Mouse (Mus musculus) limb, embryonic 13.5 days (tissue): Measurements from ENCODE around the gene AY358078. TPM values are rescaled to one million over a fixed set of nuclear protein-coding genes. Genes with fewer than 3 reads are reported as not detected.
"Not testable (repeated sequence)": the region's sequence is repeated elsewhere in the genome, so short reads cannot be mapped to it uniquely, and the experiment has no call there.

Experiments used
- ATAC-seq: fragments of 200-750 bp; cut with Nextera tagmentation; 2 replicates; pipeline ENCODE4 v1.8.0; 2017; ENCODE audit warnings: low read depth, moderate number of reproducible peaks, moderate TSS enrichment; ENCODE audit not compliant: low FRiP score
- H3K27ac ChIP-seq: fragments of 300-500 bp; sonication (generic); 2 replicates; pipeline ENCODE4 v1.5.1; 2015; ENCODE audit warnings: inconsistent platforms, mild to moderate bottlenecking, moderate library complexity
- H3K27me3 ChIP-seq: fragments of 300-500 bp; sonication (generic); 2 replicates; pipeline ENCODE4 v1.6.1; 2015; ENCODE audit warnings: mild to moderate bottlenecking, inconsistent platforms
- H3K36me3 ChIP-seq: fragments of 300-500 bp; sonication (generic); 2 replicates; pipeline ENCODE4 v1.6.1; 2015; ENCODE audit warnings: inconsistent platforms, mild to moderate bottlenecking, moderate library complexity
- H3K4me1 ChIP-seq: fragments of 300-500 bp; sonication (generic); 2 replicates; pipeline ENCODE4 v1.6.1; 2015; ENCODE audit warnings: inconsistent platforms
- H3K4me2 ChIP-seq: fragments of 300-500 bp; sonication (generic); replicated peaks from 2 replicates; pipeline ENCODE4 v1.6.1; 2015; ENCODE audit warnings: inconsistent platforms, mild to moderate bottlenecking, moderate library complexity
- H3K4me3 ChIP-seq: fragments of 300-500 bp; sonication (generic); 2 replicates; pipeline ENCODE4 v1.5.1; 2015; ENCODE audit warnings: moderate library complexity, mild to moderate bottlenecking, inconsistent platforms
- H3K9ac ChIP-seq: fragments of 300-500 bp; sonication (generic); 2 replicates; pipeline ENCODE4 v1.6.1; 2015; ENCODE audit warnings: mild to moderate bottlenecking, inconsistent platforms
- H3K9me3 ChIP-seq: fragments of 300-500 bp; sonication (generic); 2 replicates; pipeline ENCODE4 v1.6.1; 2016; ENCODE audit warnings: inconsistent platforms
- WGBS: fragments of 180-500 bp; shearing (Covaris S2); methylation state at CpG from one replicate; pipeline ENCODE4 v1.1.7; 2015; 5-methylcytosine and 5-hydroxymethylcytosine counted together
- polyA plus RNA-seq: library from polyadenylated mRNA; unstranded; fragments of >200 nt; fragmentation: Nextera tagmentation; extraction: Ambion mirVana; gene quantifications from 2 replicates; pipeline ENCODE4 v1.2.1, GENCODE M21; 2015

Gene AY358078
- not detected in 2 replicates for polyA plus RNA-seq

DNA sequence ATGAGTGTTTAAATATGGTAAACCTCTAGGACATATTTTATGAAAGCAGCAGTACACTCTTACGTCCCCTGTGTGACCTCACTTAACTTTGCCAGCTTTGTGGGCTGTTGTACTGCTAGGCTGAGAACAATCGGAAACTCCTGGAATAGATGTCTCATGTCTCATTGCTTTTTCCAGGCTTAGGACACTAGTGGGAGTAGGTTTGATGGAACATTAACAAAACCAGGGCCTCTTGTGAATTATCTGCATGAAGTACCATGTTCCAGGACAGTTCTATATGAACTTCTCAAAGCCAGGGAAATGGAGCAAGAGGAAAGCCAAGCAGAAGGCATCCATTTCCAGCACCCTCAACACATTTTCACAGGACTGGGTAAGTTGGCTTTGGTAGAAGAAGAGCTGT, at the start of gene AY358078:
Gene AY358078, plus strand, starts transcription at position 301 of the 400 bp plus-strand sequence.
- no peak within 1 kb of the TSS for H3K9ac ChIP-seq
- no peaks in the 10 kb centered on the region for H3K9me3 ChIP-seq
- no peaks in the 10 kb centered on the region for H3K4me1 ChIP-seq
- ATAC-seq, result no peak
- no peaks in the 10 kb centered on the region for H3K36me3 ChIP-seq
- no peak within 1 kb of the TSS for H3K4me2 ChIP-seq
- no peak within 1 kb of the TSS for H3K27ac ChIP-seq
- H3K4me3 ChIP-seq, result no peak within 1 kb of the TSS
- no peaks in the 10 kb centered on the region for H3K27me3 ChIP-seq
- 91% methylated on average over 2 of the region's 2 CpGs for WGBS

DNA sequence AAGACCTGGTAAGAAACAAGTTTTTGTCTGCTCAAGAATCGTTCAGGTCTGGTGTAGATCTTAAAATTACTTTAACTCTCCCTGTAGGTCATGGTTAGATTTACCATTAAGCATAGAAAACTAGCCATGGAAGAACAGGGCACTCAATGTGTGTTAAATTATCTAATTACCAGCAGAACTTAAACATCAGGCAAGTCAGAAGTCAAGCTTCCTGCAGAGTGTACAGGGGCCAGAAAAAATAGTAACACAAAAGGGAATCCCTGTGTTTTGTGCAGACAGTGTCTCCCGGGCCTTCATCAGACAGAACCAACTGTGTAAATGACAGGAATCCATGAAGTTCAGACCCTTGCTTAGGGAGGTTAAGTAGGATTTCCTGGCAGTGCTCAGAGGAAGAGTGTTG, 43.9 kb upstream of the AY358078 start:
- Histone ChIP-seq H3K9ac (no peak overlapping the region), H3K4me3 (no peak overlapping the region), H3K36me3 (no peaks in the 10 kb centered on the region), H3K27ac (no peak overlapping the region), H3K4me1 (no peaks in the 10 kb centered on the region), H3K27me3 (no peaks in the 10 kb centered on the region), H3K4me2 (no peak overlapping the region), H3K9me3 (no peaks in the 10 kb centered on the region)
- 31% methylated on average over 2 of the region's 2 CpGs for WGBS
- no peak for ATAC-seq

DNA sequence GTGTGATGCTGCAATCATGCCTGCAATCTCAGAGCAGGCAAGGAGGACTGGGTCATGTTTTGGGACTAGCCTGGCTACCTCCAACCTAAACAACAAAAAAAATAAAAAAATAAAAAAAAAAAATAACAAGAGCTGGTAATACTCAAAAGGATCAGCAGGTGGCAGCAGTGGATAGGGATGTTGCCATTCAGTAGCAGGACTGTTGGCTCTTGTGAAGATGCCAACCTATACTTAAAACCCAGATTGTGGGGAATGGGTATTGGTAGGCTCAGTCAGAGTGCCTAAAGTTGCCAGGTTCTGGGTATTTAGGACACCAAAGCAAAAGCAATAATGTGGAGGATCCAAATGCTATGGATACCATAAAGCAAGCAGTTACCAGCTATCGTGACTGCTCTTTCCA, 28.5 kb upstream of the AY358078 start:
- not testable (repeated sequence) for H3K9ac ChIP-seq, ATAC-seq, H3K27me3 ChIP-seq, H3K4me3 ChIP-seq, H3K36me3 ChIP-seq, H3K9me3 ChIP-seq, H3K27ac ChIP-seq, H3K4me2 ChIP-seq, H3K4me1 ChIP-seq
- WGBS, result 93% methylated on average over 1 of the region's 1 CpGs

DNA sequence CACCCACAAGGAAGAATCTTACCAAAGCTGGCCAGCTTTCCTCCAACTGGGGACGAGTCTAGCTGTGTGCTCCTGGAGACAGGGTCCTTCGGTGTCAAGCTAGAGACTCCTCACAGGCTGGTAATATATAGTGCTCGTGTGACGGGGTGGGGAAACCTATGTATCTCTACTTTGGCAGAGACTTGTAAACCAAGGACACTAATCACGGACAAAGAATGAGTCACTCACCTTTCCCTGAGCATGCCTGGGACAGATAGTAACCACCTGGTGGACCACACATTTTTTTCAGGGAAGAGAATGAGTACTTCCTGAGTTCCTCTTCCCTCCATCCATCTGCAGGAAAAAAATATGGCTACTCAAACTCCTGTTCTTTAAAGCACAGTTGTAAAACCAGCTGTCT, 26.4 kb upstream of the AY358078 start, which contains the start of gene Ang4:
Gene Ang4, minus strand, starts transcription at position 101 of the 400 bp plus-strand sequence.
- Histone ChIP-seq H3K4me3 (no peak within 1 kb of the TSS), H3K27me3 (no peaks in the 10 kb centered on the region), H3K36me3 (no peaks in the 10 kb centered on the region), H3K4me2 (no peak within 1 kb of the TSS), H3K27ac (no peak within 1 kb of the TSS), H3K9ac (no peak within 1 kb of the TSS), H3K9me3 (no peaks in the 10 kb centered on the region), H3K4me1 (no peaks in the 10 kb centered on the region)
- no peak for ATAC-seq
- 77% methylated on average over 5 of the region's 5 CpGs for WGBS

DNA sequence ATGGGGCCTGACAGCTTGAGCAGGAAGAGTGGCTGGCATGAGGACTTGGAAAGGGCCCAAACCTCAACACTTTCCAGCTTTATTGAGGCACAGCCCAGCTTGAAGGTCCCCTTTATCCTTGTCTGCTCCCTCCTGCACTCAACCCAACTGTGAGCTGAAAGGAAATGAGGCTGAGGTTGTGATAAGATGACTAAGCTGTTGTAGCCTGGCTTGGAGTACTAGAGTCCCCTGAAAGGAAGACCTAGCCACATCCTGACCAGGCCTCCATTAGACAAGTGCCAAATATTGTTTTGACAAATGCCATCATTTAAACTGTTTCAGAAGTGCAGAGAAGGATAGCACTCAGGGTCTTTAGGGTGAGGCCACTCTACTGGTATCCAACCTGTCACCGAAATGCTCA, 22.1 kb upstream of the AY358078 start:
- Histone ChIP-seq H3K9ac (no peak overlapping the region), H3K27me3 (no peaks in the 10 kb centered on the region)
- 98% methylated on average over 1 of the region's 1 CpGs for WGBS

DNA sequence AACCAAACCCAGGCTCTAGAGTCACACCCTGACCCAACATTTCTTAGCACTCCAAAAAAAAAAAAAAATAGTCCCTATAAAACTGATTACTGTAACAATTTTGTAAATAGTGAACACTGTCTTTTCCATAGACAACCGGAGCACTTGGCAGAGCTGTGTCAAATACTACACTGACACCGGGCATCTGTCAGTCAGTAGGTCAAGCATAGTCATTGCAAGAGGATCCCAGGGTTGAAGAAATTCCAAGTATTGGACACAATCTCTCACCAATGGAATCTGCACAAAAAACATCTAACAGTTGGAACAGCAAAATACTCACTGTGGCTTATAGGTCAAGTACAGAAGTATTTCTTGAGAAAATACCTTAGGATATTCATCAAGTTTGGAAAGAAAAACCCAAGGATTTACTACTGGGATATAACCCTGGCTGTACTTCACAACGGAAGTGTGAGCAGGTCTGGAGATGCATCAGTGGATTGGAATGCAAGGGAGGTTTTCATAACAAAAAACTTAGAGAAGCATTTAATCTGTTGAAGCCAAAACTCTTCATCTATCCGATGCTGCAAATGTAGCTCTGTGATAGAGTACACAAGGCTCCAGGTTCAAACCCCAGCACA, 20.9 kb upstream of the AY358078 start:
- no peaks in the 10 kb centered on the region for H3K36me3 ChIP-seq
- H3K4me3 ChIP-seq, result no peak overlapping the region
- ATAC-seq, result no peak
- H3K4me1 ChIP-seq, result no peaks in the 10 kb centered on the region
- no peaks in the 10 kb centered on the region for H3K27me3 ChIP-seq
- WGBS, result 79% methylated on average over 4 of the region's 4 CpGs
- no peak overlapping the region for H3K9ac ChIP-seq
- H3K9me3 ChIP-seq, result no peaks in the 10 kb centered on the region
- no peak overlapping the region for H3K4me2 ChIP-seq
- no peak overlapping the region for H3K27ac ChIP-seq

More for the DNA sequence above, 22.1 kb upstream of the AY358078 start:
- Histone ChIP-seq H3K27ac (no peak overlapping the region), H3K4me1 (no peaks in the 10 kb centered on the region), H3K4me3 (no peak overlapping the region), H3K4me2 (no peak overlapping the region), H3K36me3 (no peaks in the 10 kb centered on the region), H3K9me3 (no peaks in the 10 kb centered on the region)
- no peak for ATAC-seq

DNA sequence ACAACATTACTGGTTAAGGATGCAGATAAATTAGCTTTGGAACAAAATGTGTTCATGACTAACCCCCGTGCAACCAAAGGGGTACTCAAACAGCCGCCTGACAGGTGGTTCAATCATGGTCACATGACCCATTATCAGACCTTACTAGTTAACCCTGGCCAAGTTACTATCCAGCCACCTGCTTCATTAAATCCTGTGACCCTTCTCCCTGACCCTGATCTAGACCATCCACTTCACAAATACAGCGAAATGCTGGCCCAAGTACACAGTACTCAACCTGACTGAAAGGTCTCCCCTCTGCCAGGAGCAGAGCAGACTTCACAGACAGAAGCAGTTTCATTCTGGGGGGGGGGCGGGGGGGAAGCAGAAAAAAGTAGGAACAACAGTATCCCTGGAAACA, 13.5 kb upstream of the AY358078 start:
- 80% methylated on average over 4 of the region's 4 CpGs for WGBS

DNA sequence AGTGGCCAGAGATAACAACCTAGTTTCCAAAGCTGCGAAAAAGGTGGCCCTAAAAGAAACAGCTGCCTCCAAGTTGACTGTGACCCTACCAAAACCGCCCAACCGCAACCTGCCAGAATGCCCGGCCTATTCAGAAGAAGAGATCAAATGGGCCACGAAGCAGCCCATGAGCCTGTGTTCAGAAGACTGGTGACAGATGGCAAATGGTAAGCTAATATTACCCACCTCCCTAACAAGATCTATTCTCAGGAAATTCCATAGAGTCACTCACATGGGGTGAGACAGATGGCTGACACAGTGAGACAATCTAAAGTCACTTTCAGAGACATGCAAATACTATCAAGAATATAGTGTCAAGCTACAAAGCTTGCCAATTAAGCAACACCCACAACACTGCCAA, 12.8 kb upstream of the AY358078 start:
- Histone ChIP-seq H3K4me1 (no peaks in the 10 kb centered on the region), H3K4me3 (no peak overlapping the region), H3K27me3 (no peaks in the 10 kb centered on the region), H3K9ac (no peak overlapping the region), H3K4me2 (no peak overlapping the region), H3K36me3 (no peaks in the 10 kb centered on the region), H3K27ac (no peak overlapping the region), H3K9me3 (no peaks in the 10 kb centered on the region)
- no peak for ATAC-seq
- WGBS, result 82% methylated on average over 5 of the region's 5 CpGs

More for the DNA sequence above, 13.5 kb upstream of the AY358078 start:
- Histone ChIP-seq H3K27me3 (no peaks in the 10 kb centered on the region), H3K9me3 (no peaks in the 10 kb centered on the region), H3K27ac (no peak overlapping the region), H3K4me3 (no peak overlapping the region), H3K9ac (no peak overlapping the region), H3K36me3 (no peaks in the 10 kb centered on the region), H3K4me2 (no peak overlapping the region), H3K4me1 (no peaks in the 10 kb centered on the region)
- ATAC-seq, result no peak

DNA sequence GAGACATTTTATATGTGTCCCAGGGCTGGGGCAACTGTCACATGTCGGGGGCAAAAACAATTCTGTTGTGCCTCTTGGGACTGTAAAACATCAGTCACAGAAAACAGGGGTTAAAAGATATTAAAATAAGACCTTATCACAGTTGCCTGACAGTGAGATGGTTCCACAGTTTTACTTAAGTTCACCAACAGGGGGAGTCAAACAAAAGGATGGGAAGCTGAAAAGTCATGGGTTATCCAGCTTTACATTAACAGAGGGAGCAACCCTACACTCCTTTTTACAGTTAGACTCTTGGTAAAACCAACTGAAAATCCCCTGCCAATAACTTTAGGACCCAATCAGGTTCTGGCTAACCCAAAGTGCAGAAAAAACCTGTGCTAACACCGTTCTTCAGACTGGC, 10.7 kb upstream of the AY358078 start:
- Histone ChIP-seq H3K36me3 (no peaks in the 10 kb centered on the region), H3K4me2 (no peak overlapping the region), H3K27ac (no peak overlapping the region), H3K4me3 (no peak overlapping the region), H3K27me3 (no peaks in the 10 kb centered on the region), H3K9me3 (no peaks in the 10 kb centered on the region), H3K4me1 (no peaks in the 10 kb centered on the region), H3K9ac (no peak overlapping the region)
- no peak for ATAC-seq
- 76% methylated on average over 2 of the region's 2 CpGs for WGBS

DNA sequence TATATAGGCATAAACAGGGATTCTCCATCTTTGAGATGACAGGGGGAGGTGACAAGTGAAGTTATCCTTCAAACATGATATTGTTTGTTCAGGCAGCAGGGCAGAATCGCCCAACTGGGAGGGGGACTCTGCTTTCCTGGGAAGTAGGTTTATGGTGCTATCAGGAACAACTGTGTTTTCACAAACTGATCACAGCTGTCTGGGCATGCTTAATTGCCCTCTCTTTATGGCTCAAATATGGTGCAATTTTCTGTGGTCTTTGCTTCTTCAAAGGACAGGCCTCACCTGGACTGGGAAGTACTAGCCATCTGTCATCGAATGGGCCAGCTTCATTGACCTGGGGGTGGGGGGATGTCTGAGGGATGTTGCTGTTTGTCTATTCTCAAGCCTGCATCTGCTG, 5.7 kb upstream of the AY358078 start:
- no peak overlapping the region for H3K4me2 ChIP-seq
- no peak overlapping the region for H3K27ac ChIP-seq
- no peaks in the 10 kb centered on the region for H3K27me3 ChIP-seq
- 29% methylated on average over 2 of the region's 2 CpGs for WGBS
- no peaks in the 10 kb centered on the region for H3K4me1 ChIP-seq
- no peaks in the 10 kb centered on the region for H3K9me3 ChIP-seq
- no peak overlapping the region for H3K9ac ChIP-seq
- no peaks in the 10 kb centered on the region for H3K36me3 ChIP-seq
- ATAC-seq, result no peak
- H3K4me3 ChIP-seq, result no peak overlapping the region

DNA sequence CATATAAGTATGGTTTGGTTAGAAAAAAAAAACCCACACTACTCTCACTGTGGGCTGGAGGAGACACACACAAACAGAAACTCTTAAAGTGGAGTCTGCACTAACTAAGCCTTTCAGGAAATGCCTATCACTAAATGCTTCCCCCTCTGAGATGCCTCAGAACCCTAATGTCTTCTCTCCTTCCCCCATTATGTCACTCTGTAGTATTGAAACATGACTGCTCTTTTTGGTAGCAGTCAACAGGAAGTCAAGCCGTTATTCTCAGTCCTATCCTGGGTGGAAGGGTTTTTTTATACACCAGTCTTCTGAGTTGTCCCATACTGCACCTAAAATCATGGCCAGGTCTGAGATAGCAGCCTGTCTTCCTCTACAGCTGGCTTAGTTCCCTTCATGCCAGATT, 26.8 kb downstream of the AY358078 start:
- no peak for ATAC-seq
- H3K4me2 ChIP-seq, result no peak overlapping the region
- no peaks in the 10 kb centered on the region for H3K4me1 ChIP-seq
- H3K9ac ChIP-seq, result no peak overlapping the region
- H3K4me3 ChIP-seq, result no peak overlapping the region
- no peak overlapping the region for H3K27ac ChIP-seq
- no peaks in the 10 kb centered on the region for H3K27me3 ChIP-seq
- WGBS, result 52% methylated on average over 1 of the region's 1 CpGs
- H3K9me3 ChIP-seq, result no peaks in the 10 kb centered on the region
- H3K36me3 ChIP-seq, result no peaks in the 10 kb centered on the region

DNA sequence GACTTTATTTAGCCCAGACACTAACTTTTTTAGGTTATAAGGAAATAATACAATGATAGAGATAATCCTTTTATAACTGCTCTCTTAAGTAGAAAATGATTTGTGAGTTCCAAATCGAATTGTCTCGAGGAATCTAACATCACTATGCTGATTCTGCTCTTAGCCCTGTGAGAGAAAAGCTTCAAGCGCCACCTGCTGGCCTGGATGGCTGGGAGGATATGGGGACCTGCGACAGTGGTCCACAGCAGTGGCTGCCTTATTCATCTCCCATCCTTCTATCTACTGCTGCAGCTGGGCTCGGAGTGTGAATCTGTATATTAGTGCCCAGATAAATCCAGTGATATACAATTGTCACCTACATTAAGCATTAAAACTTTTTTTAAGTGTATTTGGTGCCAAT, 28.0 kb downstream of the AY358078 start:
- not testable (repeated sequence) for H3K4me1 ChIP-seq, H3K27ac ChIP-seq, H3K27me3 ChIP-seq, H3K4me3 ChIP-seq, H3K36me3 ChIP-seq, H3K9me3 ChIP-seq, H3K9ac ChIP-seq, H3K4me2 ChIP-seq
- 0 out of 2 replicates have a peak, but pooled peaks have one; percentile 57 for ATAC-seq
- WGBS, result 36% methylated on average over 5 of the region's 5 CpGs

DNA sequence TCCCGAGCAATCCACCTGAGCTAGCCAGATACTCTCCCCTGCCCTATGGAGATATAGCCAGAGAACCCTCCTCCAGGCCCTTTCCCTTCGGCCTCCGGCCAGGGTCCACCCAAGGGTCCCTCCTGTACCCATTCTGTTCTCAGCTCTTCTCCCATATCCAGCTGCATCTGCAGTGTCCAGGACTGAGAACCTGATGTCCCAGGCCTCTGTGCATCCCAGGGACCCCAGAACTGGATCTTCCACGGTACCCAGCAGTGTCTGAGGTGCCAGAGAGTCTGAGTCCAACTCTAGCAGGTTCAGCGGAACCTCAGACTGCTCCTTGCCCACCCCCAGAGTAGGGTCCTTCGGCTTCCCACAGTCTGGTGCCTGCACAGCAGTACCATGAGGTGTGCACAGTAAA, 29.3 kb downstream of the AY358078 start:
- Histone ChIP-seq H3K4me2 (no peak overlapping the region), H3K4me1 (no peaks in the 10 kb centered on the region), H3K27ac (no peak overlapping the region), H3K9me3 (no peaks in the 10 kb centered on the region), H3K36me3 (no peaks in the 10 kb centered on the region), H3K4me3 (no peak overlapping the region), H3K27me3 (no peaks in the 10 kb centered on the region), H3K9ac (no peak overlapping the region)
- 76% methylated on average over 6 of the region's 6 CpGs for WGBS
- ATAC-seq, result no peak
